Mouse (Mus musculus) cortical plate, adult 2 months (tissue): ENCODE measurements at regions not wholly inside any gene's neighbourhood (a gene's known extent, or its start where the extent isn't known, plus 50 kb on each side); places are given as distances from the start of the nearest gene placed in this dataset.

Experiments
- CTCF ChIP-seq: fragments of 200-500 bp; IDR thresholded peaks from 2 replicates; pipeline ENCODE4 v1.5.1; 2011; ENCODE audit warnings: mild to moderate bottlenecking, control low read depth, low read length; ENCODE audit not compliant: insufficient read depth; ENCODE audit errors: extremely low read depth
- POLR2A ChIP-seq: fragments of 200-500 bp; IDR thresholded peaks from 2 replicates; pipeline ENCODE4 v1.6.1; 2011; ENCODE audit warnings: mild to moderate bottlenecking, low read length, control low read depth; ENCODE audit not compliant: insufficient read depth; ENCODE audit errors: extremely low read depth

DNA sequence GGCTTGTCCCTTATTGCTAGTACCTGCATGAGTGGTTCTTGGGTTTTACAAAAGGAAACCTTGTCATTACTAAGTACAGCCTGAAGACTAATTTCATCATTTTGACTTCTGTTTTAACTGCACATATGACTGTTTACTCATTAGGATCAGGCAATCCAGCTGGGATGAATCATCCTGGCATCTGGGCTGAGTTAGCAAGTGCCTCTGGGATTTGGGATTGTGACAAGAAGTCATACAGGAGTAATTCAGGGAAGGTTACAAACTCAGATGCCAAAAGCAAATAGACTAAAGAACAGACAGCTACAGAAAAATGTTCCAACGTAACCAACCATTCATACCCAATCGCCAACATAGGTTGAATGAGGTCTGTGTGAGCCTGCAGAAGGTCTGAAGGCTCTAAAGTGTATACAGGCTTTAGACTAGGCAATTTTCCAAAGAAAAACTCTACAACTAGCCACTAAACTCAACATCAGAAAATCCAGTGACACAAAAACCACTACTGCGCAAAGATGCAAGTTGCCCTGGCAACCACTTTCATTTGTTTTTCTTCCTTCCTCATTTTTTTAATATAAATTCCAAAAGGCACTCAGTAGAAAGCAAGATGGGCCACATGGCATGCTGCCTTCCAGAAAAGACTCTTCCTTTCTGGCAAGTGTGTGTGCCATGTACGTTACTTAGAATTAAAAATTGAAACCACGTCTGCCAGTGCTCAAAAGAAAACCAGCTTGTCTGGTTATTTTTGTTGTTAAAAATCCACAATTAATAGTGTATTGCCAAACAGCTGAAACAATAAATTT lies 433.4 kb downstream of the 9430069I07Rik start:
- TF ChIP-seq CTCF = no peak
- no peak for TF ChIP-seq POLR2A
